Mouse (Mus musculus): ENCODE measurements around the gene Fkbp10.

Gene Fkbp10

GRCm38 (mm10) chr11:100472935-100473295 lies 57.4 kb downstream of the Fkbp10 start:
- DNase-seq: no peak
